Mouse (Mus musculus) forebrain, embryonic 14.5 days (tissue): ENCODE data around the gene Fbl. TPM values are rescaled to one million over a fixed set of nuclear protein-coding genes. Genes with fewer than 3 reads are reported as not detected.

Experiments used
- ATAC-seq: fragments of 200-750 bp; cut with Nextera tagmentation; 2 replicates; pipeline ENCODE4 v1.8.0; 2017; ENCODE audit warnings: mild to moderate bottlenecking, moderate library complexity
- DNase-seq: peaks from one replicate; pipeline ENCODE4 v3.0.0-alpha.2; 2015; ENCODE audit warnings: low spot score
- H3K27ac ChIP-seq: fragments of 300-500 bp; sonication (generic); 2 replicates; pipeline ENCODE4 v1.5.1; 2014; ENCODE audit warnings: low read depth, mild to moderate bottlenecking, control low read depth, low read length, moderate library complexity
- H3K27me3 ChIP-seq: fragments of 300-500 bp; sonication (generic); replicated peaks from 2 replicates; pipeline ENCODE4 v1.6.1; 2014; ENCODE audit warnings: low read length, control low read depth, mixed read lengths; ENCODE audit not compliant: control insufficient read depth, insufficient read depth
- H3K36me3 ChIP-seq: fragments of 300-500 bp; sonication (generic); 2 replicates; pipeline ENCODE4 v1.6.1; 2014; ENCODE audit warnings: low read length, control low read depth; ENCODE audit not compliant: control insufficient read depth, insufficient read depth
- H3K4me1 ChIP-seq: fragments of 300-500 bp; sonication (generic); 2 replicates; pipeline ENCODE4 v1.6.1; 2014; ENCODE audit warnings: antibody characterized with exemption, low read length, control low read depth; ENCODE audit not compliant: control insufficient read depth, insufficient read depth
- H3K4me2 ChIP-seq: fragments of 300-500 bp; sonication (generic); 2 replicates; pipeline ENCODE4 v1.6.1; 2014; ENCODE audit warnings: mild to moderate bottlenecking, control low read depth, low read length
- H3K4me3 ChIP-seq: fragments of 300-500 bp; sonication (generic); 2 replicates; pipeline ENCODE4 v1.5.1; 2014; ENCODE audit warnings: low read depth, low read length, control low read depth
- H3K9ac ChIP-seq: fragments of 300-500 bp; sonication (generic); 2 replicates; pipeline ENCODE4 v1.6.1; 2014; ENCODE audit warnings: mild to moderate bottlenecking, low read length, control low read depth, moderate library complexity
- H3K9me3 ChIP-seq: fragments of 300-500 bp; sonication (generic); replicated peaks from 2 replicates; pipeline ENCODE4 v1.6.1; 2016; ENCODE audit warnings: low read length, control low read depth, mixed read lengths; ENCODE audit not compliant: control insufficient read depth
- WGBS: fragments of 180-500 bp; shearing (Covaris S2); extraction: QIAGEN DNeasy Blood & Tissue Kit; methylation state at CpG from one replicate; pipeline ENCODE4 v1.1.7; 2014; 5-methylcytosine and 5-hydroxymethylcytosine counted together
- polyA plus RNA-seq: library from polyadenylated mRNA; unstranded; fragments of >200 nt; fragmentation: Nextera tagmentation; extraction: Ambion mirVana; gene quantifications from 2 replicates; pipeline ENCODE4 v1.2.1, GENCODE M21; 2014

Fbl gene
- polyA plus RNA-seq, 1 experiment from 2014 or later, result 36.0 TPM

- DNase-seq (no peak), ATAC-seq (no peak)
- 96% methylated on average over 12 of the region's 12 CpGs for WGBS
- no peak overlapping the region for H3K27ac ChIP-seq
- H3K36me3 ChIP-seq, result peaks cover 76% of the 10 kb centered on the region
- H3K4me1 ChIP-seq, result peaks cover 6% of the 10 kb centered on the region; the same call in 1 of the 2 replicates
- H3K4me2 ChIP-seq, result peak overlapping the region; percentile 88; the same call in 1 of the 2 replicates
- H3K9me3 ChIP-seq, result no peaks in the 10 kb centered on the region
- 0 out of 2 replicates have a peak overlapping the region, but pooled peaks have one; percentile 29 for H3K9ac ChIP-seq
- H3K27me3 ChIP-seq, result no peaks in the 10 kb centered on the region
- 0 out of 2 replicates have a peak overlapping the region, but pooled peaks have one; percentile 98 for H3K4me3 ChIP-seq
Observed at GRCm38 (mm10) chr7:28181376-28181775, 11.9 kb downstream of the Fbl start.

GRCm38 (mm10) chr7:28182320-28182719 is 12.8 kb downstream of the Fbl start:
- Histone ChIP-seq H3K4me3 (no peak overlapping the region), H3K27ac (no peak overlapping the region), H3K4me1 (peaks cover 6% of the 10 kb centered on the region; the same call in 1 of the 2 replicates), H3K9ac (no peak overlapping the region), H3K36me3 (peaks cover 76% of the 10 kb centered on the region), H3K9me3 (no peaks in the 10 kb centered on the region), H3K4me2 (no peak overlapping the region), H3K27me3 (no peaks in the 10 kb centered on the region)
- WGBS, result 92% methylated on average over 22 of the region's 22 CpGs
- no peak for ATAC-seq
- no peak for DNase-seq

GRCm38 (mm10) chr7:28185884-28186283 is 16.4 kb downstream of the Fbl start:
- Histone ChIP-seq H3K4me1 (peaks cover 2% of the 10 kb centered on the region; the same call in 1 of the 2 replicates), H3K4me3 (no peak overlapping the region), H3K36me3 (peaks cover 96% of the 10 kb centered on the region), H3K27me3 (no peaks in the 10 kb centered on the region), H3K27ac (no peak overlapping the region), H3K4me2 (no peak overlapping the region), H3K9ac (no peak overlapping the region), H3K9me3 (no peaks in the 10 kb centered on the region)
- DNase-seq (no peak), ATAC-seq (no peak)
- WGBS, result 92% methylated on average over 14 of the region's 14 CpGs

GRCm38 (mm10) chr7:28186631-28187030 is 17.1 kb downstream of the Fbl start:
- Histone ChIP-seq H3K27me3 (no peaks in the 10 kb centered on the region), H3K9me3 (no peaks in the 10 kb centered on the region), H3K4me1 (no peaks in the 10 kb centered on the region), H3K9ac (no peak overlapping the region), H3K4me2 (no peak overlapping the region), H3K4me3 (no peak overlapping the region), H3K27ac (no peak overlapping the region), H3K36me3 (peaks cover 98% of the 10 kb centered on the region)
- WGBS, result 94% methylated on average over 8 of the region's 8 CpGs
- ATAC-seq (no peak), DNase-seq (no peak)

GRCm38 (mm10) chr7:28191489-28191888 is 22.0 kb downstream of the Fbl start:
- H3K36me3 ChIP-seq, result peaks cover 84% of the 10 kb centered on the region
- H3K4me3 ChIP-seq, result no peak overlapping the region
- WGBS, result 92% methylated on average over 3 of the region's 3 CpGs
- no peaks in the 10 kb centered on the region for H3K4me1 ChIP-seq
- no peaks in the 10 kb centered on the region for H3K9me3 ChIP-seq
- H3K4me2 ChIP-seq, result no peak overlapping the region
- ATAC-seq, result no peak
- no peaks in the 10 kb centered on the region for H3K27me3 ChIP-seq
- H3K9ac ChIP-seq, result no peak overlapping the region
- H3K27ac ChIP-seq, result no peak overlapping the region
- no peak for DNase-seq

GRCm38 (mm10) chr7:28191903-28192302 is 22.4 kb downstream of the Fbl start:
- Histone ChIP-seq H3K4me3 (no peak overlapping the region), H3K36me3 (peaks cover 84% of the 10 kb centered on the region)

GRCm38 (mm10) chr7:28195414-28196098 is 26.0 kb downstream of the Fbl start:
- Histone ChIP-seq H3K4me3 (no peak overlapping the region), H3K27ac (no peak overlapping the region), H3K36me3 (peaks cover 51% of the 10 kb centered on the region), H3K4me1 (no peaks in the 10 kb centered on the region), H3K4me2 (no peak overlapping the region), H3K9ac (no peak overlapping the region), H3K27me3 (no peaks in the 10 kb centered on the region), H3K9me3 (no peaks in the 10 kb centered on the region)
- WGBS, result 92% methylated on average over 5 of the region's 5 CpGs
- no peak for DNase-seq
- ATAC-seq, result no peak

More at GRCm38 (mm10) chr7:28191903-28192302, 22.4 kb downstream of the Fbl start:
- DNase-seq (no peak), ATAC-seq (no peak)
- Histone ChIP-seq H3K9me3 (no peaks in the 10 kb centered on the region), H3K4me2 (no peak overlapping the region), H3K27ac (no peak overlapping the region), H3K27me3 (no peaks in the 10 kb centered on the region), H3K4me1 (no peaks in the 10 kb centered on the region), H3K9ac (no peak overlapping the region)
- WGBS, result 100% methylated on average over 1 of the region's 1 CpGs

- Histone ChIP-seq H3K27me3 (no peaks in the 10 kb centered on the region), H3K9me3 (no peaks in the 10 kb centered on the region), H3K9ac (no peak overlapping the region), H3K4me3 (no peak overlapping the region), H3K4me2 (no peak overlapping the region), H3K36me3 (peaks cover 42% of the 10 kb centered on the region), H3K4me1 (no peaks in the 10 kb centered on the region), H3K27ac (no peak overlapping the region)
- 80% methylated on average over 14 of the region's 14 CpGs for WGBS
- ATAC-seq, result no peak
- no peak for DNase-seq
Observed at GRCm38 (mm10) chr7:28196528-28196927, 27.0 kb downstream of the Fbl start.

- H3K36me3 ChIP-seq, result peaks cover 18% of the 10 kb centered on the region
- no peaks in the 10 kb centered on the region for H3K27me3 ChIP-seq
- no peak overlapping the region for H3K4me2 ChIP-seq
- no peak overlapping the region for H3K27ac ChIP-seq
- 68% methylated on average over 4 of the region's 4 CpGs for WGBS
- H3K9me3 ChIP-seq, result no peaks in the 10 kb centered on the region
- no peak for ATAC-seq
- no peak overlapping the region for H3K9ac ChIP-seq
- DNase-seq, result no peak
- no peaks in the 10 kb centered on the region for H3K4me1 ChIP-seq
- no peak overlapping the region for H3K4me3 ChIP-seq
Observed at GRCm38 (mm10) chr7:28199054-28199453, 29.5 kb downstream of the Fbl start.
